Mouse (Mus musculus) erythroid progenitor cell, adult 5-6 weeks (primary cell): Measurements from ENCODE around the gene Kcne2. TPM values are rescaled to one million over a fixed set of nuclear protein-coding genes. Genes with fewer than 3 reads are reported as not detected.

Experiments
- ATAC-seq: replicated peaks from 2 replicates; pipeline ENCODE4 v1.8.0; 2016; ENCODE audit warnings: moderate number of reproducible peaks, mild to moderate bottlenecking, moderate TSS enrichment, inconsistent platforms; ENCODE audit not compliant: poor library complexity, low FRiP score, severe bottlenecking
- total RNA-seq, 2 experiments: library from RNA; stranded (forward) in 1 of 2; stranded (reverse) in 1 of 2; fragments of 150-400 nt in 1 of 2; fragments of 186-747, 209-891 nt in 1 of 2; gene quantifications; 2 replicates each; pipeline versions ENCODE4 v1.2.3 to v1.2.4; 2015 to 2017; ENCODE audit warnings: low replicate concordance in 2 of 2

Kcne2 gene
- total RNA-seq (2015; ENCODE audit: low replicate concordance) = not detected in 2 replicates
- total RNA-seq (2017; ENCODE audit: low replicate concordance) = not detected in 2 replicates

- no peak for ATAC-seq
Observed at GRCm38 (mm10) chr16:92292101-92292500, at the start of gene Kcne2. Gene Kcne2, plus strand, starts transcription at chr16:92292389.

GRCm38 (mm10) chr16:92245909-92246308, 46.3 kb upstream of the Kcne2 start:
- no peak for ATAC-seq

- ATAC-seq = no peak
Observed at GRCm38 (mm10) chr16:92246974-92247373, 45.2 kb upstream of the Kcne2 start.

GRCm38 (mm10) chr16:92247700-92248099, 44.5 kb upstream of the Kcne2 start:
- no peak for ATAC-seq

- ATAC-seq = no peak
Observed at GRCm38 (mm10) chr16:92249681-92250080, 42.5 kb upstream of the Kcne2 start.

- no peak for ATAC-seq
Observed at GRCm38 (mm10) chr16:92250452-92250851, 41.7 kb upstream of the Kcne2 start.

- ATAC-seq = no peak
Observed at GRCm38 (mm10) chr16:92254316-92254715, 37.9 kb upstream of the Kcne2 start.

- no peak for ATAC-seq
Observed at GRCm38 (mm10) chr16:92267861-92268260, 24.3 kb upstream of the Kcne2 start.

- no peak for ATAC-seq
Observed at GRCm38 (mm10) chr16:92274516-92274915, 17.7 kb upstream of the Kcne2 start.

- ATAC-seq = no peak
Observed at GRCm38 (mm10) chr16:92275526-92275925, 16.7 kb upstream of the Kcne2 start.

- ATAC-seq = no peak
Observed at GRCm38 (mm10) chr16:92282671-92283070, 9.5 kb upstream of the Kcne2 start.

GRCm38 (mm10) chr16:92285068-92285467, 7.1 kb upstream of the Kcne2 start:
- ATAC-seq = no peak

GRCm38 (mm10) chr16:92286609-92287008, 5.6 kb upstream of the Kcne2 start:
- ATAC-seq = peak; percentile 62; the same call in 1 of the 2 replicates

- no peak for ATAC-seq
Observed at GRCm38 (mm10) chr16:92288778-92289177, 3.4 kb upstream of the Kcne2 start.

- no peak for ATAC-seq
Observed at GRCm38 (mm10) chr16:92290045-92290444, 2.1 kb upstream of the Kcne2 start.

GRCm38 (mm10) chr16:92294267-92294970, 2.2 kb downstream of the Kcne2 start:
- ATAC-seq = no peak

GRCm38 (mm10) chr16:92295328-92295727, 3.1 kb downstream of the Kcne2 start:
- no peak for ATAC-seq

GRCm38 (mm10) chr16:92300649-92301411, 8.6 kb downstream of the Kcne2 start, which contains the start of gene Smim11:
Gene Smim11, plus strand, starts transcription at chr16:92301286.
- ATAC-seq = peak; percentile 94

GRCm38 (mm10) chr16:92301412-92301806, 9.2 kb downstream of the Kcne2 start:
- peak; percentile 71 for ATAC-seq

GRCm38 (mm10) chr16:92301989-92302388, 9.8 kb downstream of the Kcne2 start:
- 0 out of 2 replicates have a peak, but pooled peaks have one; percentile 17 for ATAC-seq

- ATAC-seq = no peak
Observed at GRCm38 (mm10) chr16:92302506-92302905, 10.3 kb downstream of the Kcne2 start.
